Mouse (Mus musculus): ENCODE results near the gene Inava. TPM values are rescaled to one million over a fixed set of nuclear protein-coding genes. Genes with fewer than 3 reads are reported as not detected.

Gene Inava
- polyA plus RNA-seq (2015; fragmentation: Nextera tagmentation; extraction: Ambion mirVana) = 8.3 and 10.0 TPM in 2 replicates

DNA sequence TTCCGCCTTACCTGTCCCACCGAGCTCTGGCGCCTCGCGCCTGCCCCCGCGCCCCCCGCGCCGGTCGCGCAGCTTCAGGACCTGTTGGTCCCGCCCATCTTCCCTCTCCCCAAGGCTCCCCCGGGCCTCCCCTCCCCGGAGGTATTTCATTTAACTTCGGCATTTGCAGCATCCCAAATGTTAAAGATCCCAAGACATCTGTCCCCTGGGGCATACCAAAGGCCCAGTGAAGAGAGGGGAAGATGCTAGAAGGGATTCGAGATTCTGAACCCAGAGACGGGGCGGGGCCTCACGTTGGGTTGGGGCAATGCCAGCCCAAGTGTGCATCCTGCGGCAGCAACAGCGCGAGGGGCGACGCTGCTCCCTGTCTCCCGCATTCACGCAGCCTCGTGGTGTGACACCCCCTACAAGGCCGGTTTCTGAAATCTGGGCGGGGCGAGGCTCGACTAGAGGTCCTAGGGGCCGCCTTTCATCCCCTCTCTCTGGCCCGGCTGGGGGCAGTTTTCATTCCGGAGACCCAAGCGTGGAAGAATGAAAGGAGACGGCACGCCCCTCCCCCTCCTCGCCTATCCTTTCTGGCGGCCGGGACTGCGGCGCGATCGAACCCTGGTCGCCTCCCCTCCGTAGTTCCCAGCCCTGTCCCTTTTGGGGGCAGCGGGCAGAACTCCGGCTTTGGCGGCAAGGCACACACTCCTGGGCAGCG, at the start of gene Inava:
Gene Inava (minus strand): TSS at position 373 of the 703 bp plus-strand sequence.
- ATAC-seq = peak; percentile 85
- Histone ChIP-seq H3K4me2 (peak within 1 kb of the TSS; percentile 74), H3K27me3 (no peaks in the 10 kb centered on the region), H3K4me1 (peaks cover 51% of the 10 kb centered on the region), H3K4me3 (peak within 1 kb of the TSS; percentile 58), H3K36me3 (ENCODE audit: poor library complexity, severe bottlenecking) (no peaks in the 10 kb centered on the region), H3K9ac (peak within 1 kb of the TSS; percentile 76), H3K9me3 (replicated peaks) (no peaks in the 10 kb centered on the region), H3K27ac (peak within 1 kb of the TSS; percentile 54)
- 2% methylated on average over 48 of the region's 51 CpGs for WGBS

- WGBS = 92% methylated on average over 8 of the region's 8 CpGs
- H3K4me1 ChIP-seq = no peaks in the 10 kb centered on the region
- H3K27me3 ChIP-seq = no peaks in the 10 kb centered on the region
- no peaks in the 10 kb centered on the region for H3K9me3 ChIP-seq (replicated peaks)
- peaks cover 89% of the 10 kb centered on the region for H3K36me3 ChIP-seq (ENCODE audit: poor library complexity, severe bottlenecking)
- H3K9ac ChIP-seq = no peak overlapping the region
- ATAC-seq = no peak
- H3K27ac ChIP-seq = no peak overlapping the region
- H3K4me2 ChIP-seq = no peak overlapping the region
- no peak overlapping the region for H3K4me3 ChIP-seq
These were observed 43.3 kb upstream of the Inava start for GRCm38 (mm10) chr1:136277366-136277765.

- no peak overlapping the region for H3K4me3 ChIP-seq
- H3K4me1 ChIP-seq = no peaks in the 10 kb centered on the region
- no peak for ATAC-seq
- 66% methylated on average over 7 of the region's 7 CpGs for WGBS
- H3K27me3 ChIP-seq = 0 out of 2 replicates have a peak, but pooled peaks cover 3% of the 10 kb centered on the region
- no peak overlapping the region for H3K4me2 ChIP-seq
- H3K27ac ChIP-seq = no peak overlapping the region
- H3K9me3 ChIP-seq (replicated peaks) = no peaks in the 10 kb centered on the region
- H3K9ac ChIP-seq = no peak overlapping the region
- peaks cover 47% of the 10 kb centered on the region for H3K36me3 ChIP-seq (ENCODE audit: poor library complexity, severe bottlenecking)
These were observed 34.2 kb upstream of the Inava start for GRCm38 (mm10) chr1:136268224-136268623.

DNA sequence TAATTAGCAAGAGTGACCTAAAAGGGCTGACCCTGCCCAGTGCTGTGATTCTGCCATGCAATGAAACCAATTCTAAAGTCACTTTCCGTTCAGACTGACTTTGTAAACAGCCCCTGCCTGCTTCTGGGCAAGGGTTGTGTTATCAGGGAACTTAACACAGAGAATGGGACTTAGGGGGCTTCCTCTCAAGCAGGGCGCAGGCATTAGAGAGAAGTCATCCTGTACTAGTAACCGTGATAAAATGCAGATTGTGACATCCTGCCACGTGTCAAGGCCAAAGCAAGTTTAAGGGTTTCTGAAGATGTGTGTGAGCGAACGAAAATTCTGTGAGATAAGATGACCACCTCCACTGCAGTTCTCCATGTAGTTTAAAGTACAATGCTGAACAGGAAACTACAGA, 32.1 kb upstream of the Inava start:
- no peak overlapping the region for H3K9ac ChIP-seq
- peaks cover 21% of the 10 kb centered on the region for H3K27me3 ChIP-seq
- no peak overlapping the region for H3K4me2 ChIP-seq
- H3K27ac ChIP-seq = no peak overlapping the region
- no peak for ATAC-seq
- no peaks in the 10 kb centered on the region for H3K4me1 ChIP-seq
- H3K36me3 ChIP-seq (ENCODE audit: poor library complexity, severe bottlenecking) = peaks cover 26% of the 10 kb centered on the region
- no peak overlapping the region for H3K4me3 ChIP-seq
- no peaks in the 10 kb centered on the region for H3K9me3 ChIP-seq (replicated peaks)
- WGBS = 78% methylated on average over 6 of the region's 6 CpGs

DNA sequence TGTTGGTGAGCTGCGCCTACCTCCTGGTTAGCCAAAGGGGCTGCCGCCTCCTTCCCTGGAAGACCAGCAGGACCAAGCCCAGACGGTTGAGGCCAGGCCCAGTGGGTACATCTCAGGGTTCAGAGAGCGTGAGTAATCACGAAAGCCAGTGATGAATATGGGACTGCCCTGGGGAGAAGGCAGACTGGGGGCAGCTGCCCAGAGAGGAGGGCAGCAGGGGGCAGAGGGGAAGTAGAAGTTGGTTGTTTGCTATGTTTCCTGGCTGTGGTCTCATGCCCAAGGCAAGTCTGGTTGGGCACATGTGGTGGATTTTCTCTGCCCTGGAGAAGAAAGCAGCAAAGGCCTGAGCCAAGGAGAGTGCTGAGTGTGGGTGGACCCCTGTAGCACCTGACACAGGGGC, 29.3 kb upstream of the Inava start:
- 85% methylated on average over 5 of the region's 5 CpGs for WGBS
- peaks cover 49% of the 10 kb centered on the region for H3K27me3 ChIP-seq
- no peak overlapping the region for H3K27ac ChIP-seq
- peaks cover 17% of the 10 kb centered on the region for H3K4me1 ChIP-seq
- H3K4me3 ChIP-seq = no peak overlapping the region
- no peak overlapping the region for H3K4me2 ChIP-seq
- no peak overlapping the region for H3K9ac ChIP-seq
- ATAC-seq = no peak
- H3K36me3 ChIP-seq (ENCODE audit: poor library complexity, severe bottlenecking) = peaks cover 8% of the 10 kb centered on the region
- no peaks in the 10 kb centered on the region for H3K9me3 ChIP-seq (replicated peaks)

- no peaks in the 10 kb centered on the region for H3K36me3 ChIP-seq (ENCODE audit: poor library complexity, severe bottlenecking)
- peak; percentile 44 for ATAC-seq
- WGBS = 8% methylated on average over 28 of the region's 28 CpGs
- peaks cover 66% of the 10 kb centered on the region for H3K27me3 ChIP-seq
- H3K4me1 ChIP-seq = peaks cover 17% of the 10 kb centered on the region
- H3K9me3 ChIP-seq (replicated peaks) = no peaks in the 10 kb centered on the region
- H3K27ac ChIP-seq = no peak within 1 kb of the TSS
- H3K4me3 ChIP-seq = peak within 1 kb of the TSS; percentile 58
- H3K4me2 ChIP-seq = peak within 1 kb of the TSS; percentile 93
- peak within 1 kb of the TSS; percentile 74 for H3K9ac ChIP-seq
These were observed 26.7 kb upstream of the Inava start, which contains the start of gene Gpr25 for GRCm38 (mm10) chr1:136260635-136261238. Gpr25 (minus strand) TSS chr1:136260873.

DNA sequence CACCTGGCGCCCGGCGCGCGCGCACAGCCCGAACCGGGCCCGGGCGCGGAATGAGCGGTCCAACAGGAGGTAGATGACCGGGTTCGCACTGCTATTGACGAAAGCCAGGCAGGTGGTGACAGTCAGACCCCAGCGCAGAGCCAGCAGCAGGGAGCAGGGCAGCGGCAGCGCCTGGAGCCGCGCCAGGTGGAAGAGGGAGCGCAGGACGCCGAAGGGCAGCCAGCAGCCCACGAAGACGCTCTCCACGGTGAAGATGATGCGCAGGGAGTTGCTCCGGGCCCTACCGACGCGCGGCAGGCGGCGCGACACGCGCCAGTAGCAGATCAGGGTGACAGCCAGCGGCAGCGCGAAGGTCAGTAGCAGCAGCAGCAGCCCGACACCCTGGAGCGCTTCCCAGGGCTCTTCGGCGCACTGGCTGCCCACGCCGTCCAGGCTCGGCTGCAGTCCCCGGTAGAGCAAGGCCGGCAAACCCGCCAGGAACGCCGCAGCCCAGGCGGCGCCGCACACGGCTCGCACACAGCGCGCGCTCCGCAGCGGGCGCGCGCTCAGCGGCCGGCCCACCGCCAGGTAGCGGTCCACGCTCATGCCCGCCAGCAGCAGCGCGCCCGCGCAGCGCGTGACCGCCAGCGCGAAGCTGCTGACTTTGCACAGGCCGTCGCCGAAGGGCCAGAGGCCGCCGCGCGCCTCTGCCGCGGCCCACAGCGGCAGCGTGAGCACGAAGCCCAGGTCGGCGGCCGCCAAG, 26.0 kb upstream of the Inava start:
- Histone ChIP-seq H3K36me3 (ENCODE audit: poor library complexity, severe bottlenecking) (no peaks in the 10 kb centered on the region), H3K4me2 (peak overlapping the region; percentile 93), H3K4me3 (peak overlapping the region; percentile 58), H3K9me3 (replicated peaks) (no peaks in the 10 kb centered on the region), H3K27me3 (peaks cover 66% of the 10 kb centered on the region), H3K27ac (no peak overlapping the region), H3K4me1 (peaks cover 17% of the 10 kb centered on the region), H3K9ac (peak overlapping the region; percentile 74)
- WGBS = under 1% methylated on average over 93 of the region's 95 CpGs
- peak; percentile 85 for ATAC-seq

GRCm38 (mm10) chr1:136259543-136259892, 25.5 kb upstream of the Inava start:
- H3K27me3 ChIP-seq = peaks cover 66% of the 10 kb centered on the region
- no peak for ATAC-seq
- H3K9ac ChIP-seq = peak overlapping the region; percentile 74
- H3K4me2 ChIP-seq = peak overlapping the region; percentile 93
- H3K4me1 ChIP-seq = peaks cover 17% of the 10 kb centered on the region
- H3K9me3 ChIP-seq (replicated peaks) = no peaks in the 10 kb centered on the region
- H3K4me3 ChIP-seq = peak overlapping the region; percentile 58
- H3K36me3 ChIP-seq (ENCODE audit: poor library complexity, severe bottlenecking) = no peaks in the 10 kb centered on the region
- no peak overlapping the region for H3K27ac ChIP-seq
- 3% methylated on average over 16 of the region's 16 CpGs for WGBS

- Histone ChIP-seq H3K36me3 (ENCODE audit: poor library complexity, severe bottlenecking) (no peaks in the 10 kb centered on the region), H3K27ac (no peak overlapping the region), H3K4me1 (peaks cover 17% of the 10 kb centered on the region), H3K9me3 (replicated peaks) (no peaks in the 10 kb centered on the region), H3K27me3 (peaks cover 66% of the 10 kb centered on the region), H3K4me2 (no peak overlapping the region), H3K4me3 (no peak overlapping the region), H3K9ac (no peak overlapping the region)
- no peak for ATAC-seq
- 74% methylated on average over 9 of the region's 9 CpGs for WGBS
These were observed 24.4 kb upstream of the Inava start for GRCm38 (mm10) chr1:136258495-136258894.

DNA sequence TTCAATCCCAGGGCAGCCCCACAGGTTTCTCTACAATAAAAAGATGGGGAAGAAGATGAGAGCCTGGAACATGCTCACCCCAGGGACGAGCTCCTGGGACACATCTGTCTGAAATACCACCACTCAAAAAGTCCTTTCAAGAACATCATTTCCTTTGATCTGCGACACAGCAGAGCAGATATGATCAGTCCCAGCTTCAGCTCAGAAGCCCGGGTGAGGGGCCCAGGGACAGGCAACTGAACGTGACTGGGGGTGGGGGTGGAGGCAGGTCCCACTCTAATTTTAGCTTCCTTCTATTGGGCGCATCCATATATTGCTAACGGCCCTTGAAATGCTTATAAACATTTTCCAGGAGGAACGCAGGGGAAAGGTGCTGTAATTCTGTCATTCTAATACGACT, 21.6 kb upstream of the Inava start:
- Histone ChIP-seq H3K4me1 (peaks cover 14% of the 10 kb centered on the region), H3K27ac (no peak overlapping the region), H3K27me3 (peaks cover 40% of the 10 kb centered on the region), H3K9ac (no peak overlapping the region), H3K4me2 (no peak overlapping the region), H3K36me3 (ENCODE audit: poor library complexity, severe bottlenecking) (no peaks in the 10 kb centered on the region), H3K9me3 (replicated peaks) (no peaks in the 10 kb centered on the region), H3K4me3 (no peak overlapping the region)
- WGBS = 57% methylated on average over 8 of the region's 8 CpGs
- no peak for ATAC-seq

DNA sequence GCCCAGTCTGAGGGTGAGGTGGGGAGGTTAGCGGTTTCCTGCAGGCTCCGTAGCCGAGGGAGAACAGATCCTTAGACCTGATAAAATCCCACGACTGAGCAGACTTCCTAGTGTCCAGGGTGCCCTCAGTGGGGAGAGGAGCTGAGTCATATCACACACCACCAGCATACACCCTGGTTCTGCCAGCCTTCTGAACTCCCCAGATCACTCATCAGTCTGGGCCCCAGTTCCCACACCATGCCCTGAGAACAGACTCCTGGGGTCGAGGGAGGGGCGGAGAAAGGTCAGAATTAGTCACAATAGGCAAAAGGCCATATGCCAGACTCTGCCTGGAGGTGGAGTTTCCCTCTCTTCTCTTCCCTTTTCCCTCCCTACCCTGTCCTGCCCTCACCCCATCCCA, 21.1 kb upstream of the Inava start:
- no peak overlapping the region for H3K27ac ChIP-seq
- H3K4me1 ChIP-seq = peaks cover 9% of the 10 kb centered on the region
- H3K4me2 ChIP-seq = no peak overlapping the region
- no peaks in the 10 kb centered on the region for H3K36me3 ChIP-seq (ENCODE audit: poor library complexity, severe bottlenecking)
- H3K9ac ChIP-seq = no peak overlapping the region
- ATAC-seq = no peak
- no peak overlapping the region for H3K4me3 ChIP-seq
- peaks cover 35% of the 10 kb centered on the region for H3K27me3 ChIP-seq
- WGBS = 39% methylated on average over 6 of the region's 6 CpGs
- H3K9me3 ChIP-seq (replicated peaks) = no peaks in the 10 kb centered on the region

GRCm38 (mm10) chr1:136254503-136255065, 20.5 kb upstream of the Inava start:
- H3K4me2 ChIP-seq = no peak overlapping the region
- no peaks in the 10 kb centered on the region for H3K9me3 ChIP-seq (replicated peaks)
- H3K27me3 ChIP-seq = peaks cover 29% of the 10 kb centered on the region
- no peak overlapping the region for H3K4me3 ChIP-seq
- no peak overlapping the region for H3K27ac ChIP-seq
- no peak for ATAC-seq
- H3K9ac ChIP-seq = no peak overlapping the region
- H3K36me3 ChIP-seq (ENCODE audit: poor library complexity, severe bottlenecking) = no peaks in the 10 kb centered on the region
- WGBS = 84% methylated on average over 10 of the region's 10 CpGs
- H3K4me1 ChIP-seq = peaks cover 3% of the 10 kb centered on the region
